Mouse (Mus musculus) embryo, embryonic 10 days (tissue): ENCODE measurements at regions not wholly inside any gene's neighbourhood (a gene's known extent, or its start where the extent isn't known, plus 50 kb on each side); places are given as distances from the start of the nearest gene placed in this dataset.

Source experiments
- DNase-seq: peaks from one replicate; pipeline ENCODE4 v3.0.0-alpha.2; 2015; ENCODE audit warnings: low spot score

DNA sequence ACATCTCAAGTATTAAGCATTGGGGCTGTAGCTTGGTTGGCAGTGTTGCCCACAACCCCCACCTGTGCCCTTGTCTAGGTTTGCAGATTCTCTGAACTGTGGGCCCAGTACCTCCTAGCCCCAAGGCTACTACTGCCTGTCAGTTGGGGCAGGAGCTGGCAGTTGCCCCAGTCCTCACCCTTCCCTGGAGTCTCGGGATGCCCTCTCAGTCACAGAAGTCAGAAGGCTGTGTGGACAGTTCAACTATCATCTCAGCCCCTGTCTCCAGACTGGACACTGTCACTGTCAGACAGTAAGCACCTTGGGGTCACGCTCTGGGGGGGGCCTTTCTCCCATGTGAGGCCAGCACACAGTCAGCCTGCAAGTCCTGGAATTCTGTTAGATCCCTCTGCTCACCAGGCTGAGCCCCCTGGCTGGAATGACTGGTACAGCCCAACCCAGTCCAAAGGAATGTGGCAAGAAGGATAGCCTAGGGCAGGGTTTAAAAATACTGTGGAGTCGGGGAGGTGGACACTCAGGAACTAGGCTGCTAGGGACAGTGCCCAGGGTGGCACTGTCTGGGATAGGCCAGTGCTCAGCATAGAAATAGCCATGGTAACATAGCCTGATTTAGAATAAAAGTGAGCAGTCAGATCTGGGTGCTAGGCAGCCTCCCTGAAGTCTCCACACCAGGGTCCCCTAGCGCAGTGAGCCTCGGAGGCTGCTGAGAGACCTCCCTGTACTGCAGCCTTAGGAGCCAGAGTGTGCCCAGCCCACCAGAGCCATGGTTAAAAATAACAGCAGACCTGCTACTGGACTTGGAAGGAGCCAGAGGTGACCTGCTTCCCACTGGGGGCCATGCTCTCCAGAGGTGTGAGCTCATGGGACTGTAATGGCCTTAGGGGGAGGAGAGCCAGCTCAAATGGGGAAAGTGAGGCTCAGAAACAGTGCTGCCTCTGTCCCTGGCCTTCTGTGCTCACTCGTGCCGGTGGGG, 83.1 kb upstream of the Ptpn1 start:
- no peak for DNase-seq

DNA sequence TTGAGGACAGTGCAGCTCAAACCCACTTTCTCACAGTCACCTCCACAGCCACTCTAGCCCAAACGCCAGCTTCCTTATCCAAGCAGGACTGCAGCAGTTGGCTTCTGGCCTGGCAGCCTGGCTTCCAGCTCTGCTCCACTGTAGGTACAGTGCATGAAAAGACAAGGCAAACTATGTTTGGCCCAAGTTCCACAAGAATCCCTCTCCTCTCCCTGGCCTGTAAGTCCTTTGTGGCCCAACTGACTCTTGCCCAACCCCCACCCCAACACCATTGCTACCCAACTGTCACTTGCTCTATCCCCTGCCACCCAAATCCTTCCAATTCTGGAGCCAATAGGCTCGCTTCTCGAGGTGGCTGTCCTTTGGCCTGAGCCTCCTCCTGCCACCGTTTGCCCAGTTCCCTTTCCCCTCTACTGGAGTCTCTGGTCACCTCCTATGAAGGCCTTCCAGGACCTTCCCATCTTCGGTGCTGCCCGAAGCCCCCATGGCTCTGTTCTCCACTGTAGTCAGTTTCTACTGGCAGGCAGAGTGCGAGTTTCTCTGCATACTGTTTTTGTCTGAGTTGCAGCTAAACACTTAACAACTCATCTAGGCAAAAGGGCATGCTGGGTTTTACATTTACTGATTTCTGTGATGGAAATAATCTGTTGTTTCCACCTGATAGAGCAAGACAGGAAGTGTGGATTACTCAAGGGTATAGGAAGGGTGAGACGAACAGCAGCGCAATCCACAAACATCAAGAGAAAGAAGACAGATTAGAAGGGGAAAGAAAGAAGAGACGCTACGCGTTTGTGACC, 84.4 kb upstream of the Ptpn1 start:
- DNase-seq = no peak

DNA sequence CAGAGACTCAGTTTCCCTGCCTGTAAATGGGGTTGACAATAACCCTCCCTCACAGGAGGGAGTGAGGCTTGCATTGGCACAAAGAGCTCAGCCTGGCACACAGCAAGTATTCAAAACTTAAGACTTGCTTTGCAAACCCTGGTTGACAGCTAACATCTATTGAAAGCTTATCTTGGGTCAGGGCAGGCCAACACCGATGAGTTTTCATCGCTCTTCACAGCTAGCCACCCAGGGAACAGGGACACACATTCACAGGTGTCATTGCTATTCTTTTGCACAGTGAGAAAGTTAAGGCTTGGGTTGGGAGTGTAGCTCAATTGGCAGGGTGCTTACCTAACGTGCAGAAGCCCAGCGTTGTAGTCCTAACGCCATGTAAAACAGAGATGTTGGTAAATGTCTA, 86.5 kb upstream of the Ptpn1 start:
- DNase-seq = no peak

DNA sequence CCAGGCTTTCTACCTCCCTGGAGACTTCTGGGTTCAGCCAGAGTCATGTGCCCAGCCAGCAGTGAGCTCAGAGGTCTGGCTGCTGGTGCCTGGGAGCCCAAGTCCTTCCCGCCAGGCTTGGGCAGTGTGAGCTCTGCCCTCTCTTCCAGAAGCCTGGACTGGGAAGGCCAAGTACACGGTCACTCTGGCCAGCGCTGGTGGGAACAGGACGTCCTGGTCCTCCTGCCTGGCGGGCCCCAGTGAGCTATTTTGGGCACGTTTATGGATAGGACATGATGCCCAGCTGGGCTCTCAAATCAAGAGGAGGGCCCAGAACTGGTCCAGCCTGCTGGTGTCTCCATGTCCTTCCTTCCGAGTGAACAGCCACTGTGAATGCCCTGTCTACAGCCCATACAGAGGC, 87.3 kb upstream of the Ptpn1 start:
- no peak for DNase-seq

DNA sequence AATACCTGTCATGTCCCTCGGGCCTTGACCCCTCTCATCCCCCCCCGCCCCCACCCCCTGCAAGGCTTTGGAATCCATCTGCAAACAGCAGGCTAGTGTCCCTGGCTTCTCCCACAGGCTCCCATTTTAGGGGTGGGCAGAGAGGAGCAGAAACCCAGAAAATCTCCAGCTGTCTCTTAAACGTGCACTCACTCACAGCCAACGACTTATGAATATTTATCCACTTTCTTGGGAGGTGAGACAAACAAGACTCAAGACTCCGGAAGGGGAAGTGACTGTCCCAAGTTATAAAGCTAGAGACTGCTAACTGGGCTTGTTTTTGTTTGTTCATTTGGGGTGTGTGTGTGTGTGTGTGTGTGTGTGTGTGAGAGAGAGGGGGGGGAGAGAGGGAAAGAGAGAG, 87.9 kb upstream of the Ptpn1 start:
- no peak for DNase-seq

DNA sequence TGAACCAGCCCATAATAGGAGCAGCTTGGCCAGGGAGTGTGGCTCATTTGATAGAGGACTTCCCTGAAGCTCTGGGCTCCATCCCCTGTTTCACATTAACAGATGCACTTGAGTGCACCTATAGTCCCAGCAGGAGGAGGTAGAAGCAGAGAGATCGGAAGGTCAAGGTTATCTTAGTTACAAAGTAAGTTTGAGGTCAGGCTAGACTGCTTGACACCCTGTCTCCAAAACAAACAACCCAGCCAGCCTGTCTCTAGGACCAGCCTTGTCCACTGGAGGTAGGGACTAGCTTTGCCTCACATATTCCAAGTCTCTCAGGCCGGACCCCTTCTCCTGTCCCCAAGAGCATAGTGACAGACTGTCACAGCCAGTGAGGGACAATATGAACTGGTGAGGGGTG, 88.9 kb upstream of the Ptpn1 start:
- no peak for DNase-seq

DNA sequence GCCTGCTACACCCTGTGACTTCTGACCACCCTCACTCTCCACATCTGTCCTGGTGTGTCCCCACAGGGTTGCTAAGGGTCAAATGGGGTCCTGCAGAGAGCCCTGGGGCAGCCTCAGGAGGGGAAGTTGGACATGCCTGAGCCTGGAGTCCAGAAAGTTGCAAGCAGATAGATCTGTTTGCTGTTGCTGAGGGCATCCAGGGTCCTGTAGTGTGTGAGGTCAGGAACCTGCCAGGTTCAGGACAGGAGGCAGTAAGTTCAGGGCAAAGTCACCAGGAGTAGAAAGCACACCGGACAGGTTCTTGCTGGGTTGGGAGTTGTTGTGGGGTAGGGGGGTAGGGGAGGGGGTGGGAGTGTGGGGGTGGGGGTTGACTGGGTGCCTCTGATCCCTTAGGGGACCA, 89.4 kb upstream of the Ptpn1 start:
- DNase-seq = no peak

DNA sequence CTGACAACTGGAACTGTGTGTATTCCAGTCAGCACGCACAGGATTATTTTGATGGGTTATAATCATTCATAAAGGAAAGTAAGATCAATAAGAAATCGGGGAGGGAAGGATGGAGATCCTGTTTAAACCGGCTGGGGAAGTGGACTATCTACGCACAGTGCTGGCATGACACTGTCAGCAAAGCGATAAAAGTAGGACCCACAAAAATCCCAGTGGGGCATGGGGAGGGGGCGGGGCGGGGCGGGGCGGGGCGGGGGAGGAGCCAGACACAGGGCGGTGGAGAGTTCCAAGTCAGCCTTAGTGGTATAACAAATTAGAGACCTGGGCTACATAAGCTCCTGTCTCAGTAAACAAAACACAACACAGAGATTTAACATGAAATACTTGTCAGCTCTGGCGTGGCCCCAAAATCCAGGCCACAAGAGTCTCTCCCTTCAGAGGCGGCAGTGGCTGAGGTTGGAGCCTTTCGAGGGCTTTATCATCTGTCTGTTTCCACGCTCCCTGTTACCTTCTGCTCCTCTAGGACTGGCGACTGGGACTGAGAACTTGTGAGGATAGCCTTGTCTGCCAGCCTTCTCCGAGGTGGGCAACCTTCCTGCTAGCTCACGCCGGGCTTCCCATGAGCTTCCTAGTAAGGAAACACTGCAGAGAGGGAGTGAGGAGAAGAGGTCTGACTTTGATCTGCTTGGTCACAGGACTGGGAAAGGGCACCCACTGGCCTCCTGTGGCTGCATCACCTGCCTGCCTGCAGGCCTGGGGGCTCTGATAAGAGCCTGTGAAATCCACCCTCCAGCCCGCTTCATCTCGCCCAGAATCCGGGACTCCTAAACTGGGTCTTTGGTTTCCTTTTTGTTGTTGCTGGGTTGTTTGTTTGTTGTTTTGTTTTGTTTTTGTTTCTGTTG, 90.3 kb upstream of the Ptpn1 start:
- no peak for DNase-seq

DNA sequence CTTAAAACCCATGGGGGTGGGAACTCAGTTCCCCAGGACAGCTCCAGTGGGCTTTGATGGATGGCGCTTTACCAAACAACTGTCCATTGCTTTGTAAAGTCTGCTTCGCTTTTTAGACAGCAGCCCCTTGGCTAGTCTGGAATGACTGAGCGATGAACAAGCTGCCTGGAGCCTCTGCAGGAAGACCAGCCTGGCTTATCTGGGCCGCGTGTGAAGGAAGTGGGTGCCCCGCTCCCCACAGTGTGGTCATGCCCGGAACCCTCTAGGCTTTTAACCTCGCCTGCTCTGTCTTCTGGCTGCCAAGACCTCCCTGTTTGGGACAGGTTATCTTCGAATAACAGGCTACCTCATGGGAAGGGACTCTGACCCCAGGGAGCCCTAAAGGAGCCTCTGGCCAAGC, 91.5 kb upstream of the Ptpn1 start:
- no peak for DNase-seq

DNA sequence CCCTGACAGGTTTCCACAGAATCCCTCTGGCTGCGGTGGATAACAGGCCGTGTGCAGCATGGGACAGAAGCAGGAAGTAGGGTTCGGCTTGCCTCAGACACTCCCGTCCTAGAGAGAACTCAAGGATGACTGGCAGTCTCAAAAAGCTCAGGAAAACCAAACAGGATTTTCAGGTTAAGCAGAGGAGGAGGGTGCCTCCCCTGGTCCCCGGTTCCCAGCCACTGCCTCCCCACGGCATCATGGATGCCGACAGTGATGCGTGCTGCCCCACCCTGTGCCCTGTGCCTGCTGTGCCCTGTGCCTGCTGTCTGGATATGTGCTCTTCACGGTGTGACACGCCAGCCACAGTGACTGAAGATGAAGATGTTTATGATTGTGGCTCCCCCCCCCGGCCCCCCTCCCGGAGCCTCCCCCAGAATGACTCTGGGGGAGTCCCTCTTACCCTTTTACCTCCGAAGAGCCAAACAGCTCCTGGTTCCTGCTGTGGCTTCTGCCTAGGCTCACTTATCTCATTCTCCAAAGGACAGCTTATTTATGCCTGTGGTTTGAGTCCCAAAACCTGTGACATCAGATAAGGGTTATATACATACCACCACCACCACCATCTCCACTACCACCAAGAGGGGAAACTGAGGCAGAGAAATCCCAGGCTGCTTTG, 92.4 kb upstream of the Ptpn1 start:
- no peak for DNase-seq

DNA sequence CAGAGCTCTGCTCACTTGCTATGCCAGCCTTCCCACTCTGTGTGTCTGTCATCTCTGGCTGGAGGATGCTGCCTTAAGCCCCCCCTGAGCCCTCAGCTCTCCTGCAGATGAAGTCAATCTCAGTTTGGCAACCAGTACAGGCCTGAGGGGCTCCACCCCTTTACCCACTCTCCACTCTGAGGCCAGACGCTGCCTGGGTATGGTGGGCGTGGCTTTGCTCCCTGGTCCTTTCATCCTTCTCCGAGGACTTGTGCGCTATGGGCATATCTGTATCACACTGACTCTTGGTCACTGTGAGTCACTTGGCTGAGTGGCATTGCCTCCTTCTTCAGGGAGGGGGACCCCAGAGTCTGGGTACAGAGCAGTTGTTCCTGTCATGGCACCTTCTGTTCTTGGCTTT, 94.3 kb upstream of the Ptpn1 start:
- no peak for DNase-seq

DNA sequence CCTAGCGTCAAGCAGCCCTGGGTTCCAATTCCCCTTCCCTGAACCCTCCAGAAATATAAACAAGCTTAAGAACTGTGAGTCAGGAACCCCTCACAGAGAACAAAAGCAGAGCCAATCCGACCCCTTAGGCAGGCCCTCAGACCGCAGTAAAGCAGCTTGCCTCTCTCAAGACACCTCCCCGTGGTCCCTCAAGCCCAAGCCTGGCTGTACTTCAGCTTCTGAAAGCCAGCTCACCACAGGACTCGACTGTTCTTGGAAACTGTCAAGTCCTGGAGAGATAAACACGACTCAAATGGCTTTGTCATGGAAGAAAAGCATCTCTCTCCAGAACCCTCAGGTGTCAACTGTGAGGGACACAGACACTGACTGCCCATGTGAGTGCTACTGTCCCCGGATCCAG, 95.2 kb upstream of the Ptpn1 start:
- DNase-seq = no peak

DNA sequence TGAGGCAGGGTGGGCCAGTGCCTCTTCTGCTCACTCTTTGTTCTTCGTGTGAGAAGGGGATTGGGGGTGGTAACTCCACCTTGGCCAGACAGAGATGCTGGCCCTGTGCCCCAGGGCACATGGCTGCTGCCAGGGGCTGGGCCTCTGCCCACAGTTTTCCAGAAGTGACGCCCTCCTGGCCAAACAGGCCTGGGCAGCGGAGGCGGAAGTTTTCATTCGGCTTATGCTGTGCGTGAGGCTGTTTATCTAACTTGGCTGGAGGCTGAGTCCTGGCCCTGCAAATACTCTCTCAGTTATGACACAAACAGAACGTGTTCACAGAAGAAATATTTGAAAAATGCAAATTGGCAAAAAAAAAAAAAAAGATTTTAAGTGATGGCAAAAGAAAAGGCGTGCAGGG, 97.3 kb upstream of the Ptpn1 start:
- no peak for DNase-seq

DNA sequence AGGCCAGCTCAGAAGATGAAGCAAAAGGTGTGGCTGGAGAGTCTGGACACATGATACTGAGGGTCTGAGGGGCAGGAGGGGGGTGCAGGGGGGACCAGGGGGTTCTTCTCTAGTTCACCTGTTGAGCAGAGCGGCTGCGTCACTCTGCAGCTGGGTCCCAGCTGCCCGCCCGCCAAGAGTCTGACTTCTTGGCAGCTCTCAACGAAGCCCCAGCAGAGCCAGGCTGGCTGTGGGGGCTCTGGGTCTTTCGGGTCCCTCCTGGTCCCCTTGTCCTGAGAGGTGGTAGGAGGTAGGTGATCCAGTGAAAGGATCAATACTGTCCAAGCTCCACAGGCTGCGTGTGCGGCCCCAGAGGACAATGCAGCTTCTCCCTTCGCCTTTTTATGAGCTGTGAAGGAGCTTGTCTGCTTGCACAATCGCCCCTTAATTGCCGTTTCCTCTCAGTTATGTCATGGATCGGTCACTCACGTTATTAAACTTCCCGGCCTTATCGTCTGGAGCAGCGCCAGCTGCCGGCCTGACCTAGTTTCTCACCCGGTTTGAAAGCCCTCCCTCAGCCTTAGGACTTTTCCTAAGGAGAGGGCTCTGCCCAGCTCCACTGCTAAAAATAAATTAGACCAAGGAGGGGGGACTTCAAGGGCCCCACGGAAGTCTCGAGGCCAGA, 98.4 kb upstream of the Ptpn1 start:
- DNase-seq = peak; percentile 49

DNA sequence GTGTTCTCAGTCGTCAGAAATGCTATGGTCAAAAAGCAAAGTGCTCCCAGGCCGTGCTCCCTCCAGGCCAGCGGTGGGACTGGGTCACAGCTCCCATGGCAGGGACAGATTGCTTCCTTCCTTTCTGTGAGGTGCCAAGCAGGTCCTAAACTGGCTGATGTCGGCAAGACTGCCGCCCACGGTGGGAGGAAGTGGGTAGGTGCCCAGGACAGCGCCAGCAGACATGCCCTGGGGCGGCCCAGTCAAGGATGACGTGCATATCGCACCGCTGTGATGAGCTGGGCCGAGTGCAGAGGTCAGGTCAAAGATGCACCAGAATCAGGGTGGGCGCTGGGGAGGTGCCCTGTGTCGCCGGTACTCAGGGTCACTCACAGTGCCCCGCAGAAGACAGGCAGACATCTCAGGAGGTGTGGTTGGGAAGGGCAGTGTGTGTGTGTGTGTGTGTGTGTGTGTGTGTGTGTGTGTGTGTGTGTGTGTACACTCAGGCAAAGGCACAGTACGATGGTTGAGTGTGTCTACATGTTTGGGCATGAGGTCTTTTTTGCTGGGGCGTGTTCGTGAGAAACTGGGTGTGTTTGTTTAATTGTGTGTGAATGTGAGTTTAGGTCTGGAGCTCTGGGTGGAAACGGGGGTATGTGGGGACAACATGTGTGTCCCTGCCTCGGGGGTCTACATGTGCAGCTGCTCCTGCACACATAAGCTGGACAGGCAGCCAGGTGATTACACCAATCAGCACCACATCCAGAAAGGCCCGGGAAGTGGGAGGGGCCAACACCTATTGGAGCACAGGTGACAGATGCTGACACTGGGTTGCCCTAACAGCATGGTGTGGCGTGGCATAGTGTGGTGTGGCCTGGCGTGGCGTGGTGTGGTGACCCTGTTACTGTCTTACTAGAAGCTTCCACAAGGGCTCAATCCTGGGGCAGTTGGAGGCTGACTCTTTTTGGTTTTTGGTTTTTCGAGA, 100.5 kb upstream of the Ptpn1 start:
- DNase-seq = no peak

DNA sequence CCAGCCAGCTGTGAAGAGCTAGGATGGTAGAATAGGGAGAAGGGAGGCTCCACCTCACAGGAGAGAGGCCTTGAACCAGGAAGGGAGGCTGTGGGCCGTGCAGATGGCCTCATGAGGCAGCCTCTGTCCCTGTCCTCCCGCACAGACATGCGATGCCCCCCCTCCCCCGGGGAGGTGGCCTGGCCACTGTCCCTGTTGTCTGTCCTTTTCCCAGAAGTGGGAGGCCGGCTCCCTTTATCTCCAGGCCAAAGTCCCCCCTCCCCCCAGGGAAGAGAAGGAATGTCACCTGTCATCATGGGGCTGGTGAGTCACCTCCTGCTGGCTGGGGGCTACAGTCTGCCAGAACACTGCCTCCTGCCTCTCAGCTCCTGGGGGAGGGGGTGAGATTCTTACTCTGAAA, 103.6 kb upstream of the Ptpn1 start:
- DNase-seq = no peak

DNA sequence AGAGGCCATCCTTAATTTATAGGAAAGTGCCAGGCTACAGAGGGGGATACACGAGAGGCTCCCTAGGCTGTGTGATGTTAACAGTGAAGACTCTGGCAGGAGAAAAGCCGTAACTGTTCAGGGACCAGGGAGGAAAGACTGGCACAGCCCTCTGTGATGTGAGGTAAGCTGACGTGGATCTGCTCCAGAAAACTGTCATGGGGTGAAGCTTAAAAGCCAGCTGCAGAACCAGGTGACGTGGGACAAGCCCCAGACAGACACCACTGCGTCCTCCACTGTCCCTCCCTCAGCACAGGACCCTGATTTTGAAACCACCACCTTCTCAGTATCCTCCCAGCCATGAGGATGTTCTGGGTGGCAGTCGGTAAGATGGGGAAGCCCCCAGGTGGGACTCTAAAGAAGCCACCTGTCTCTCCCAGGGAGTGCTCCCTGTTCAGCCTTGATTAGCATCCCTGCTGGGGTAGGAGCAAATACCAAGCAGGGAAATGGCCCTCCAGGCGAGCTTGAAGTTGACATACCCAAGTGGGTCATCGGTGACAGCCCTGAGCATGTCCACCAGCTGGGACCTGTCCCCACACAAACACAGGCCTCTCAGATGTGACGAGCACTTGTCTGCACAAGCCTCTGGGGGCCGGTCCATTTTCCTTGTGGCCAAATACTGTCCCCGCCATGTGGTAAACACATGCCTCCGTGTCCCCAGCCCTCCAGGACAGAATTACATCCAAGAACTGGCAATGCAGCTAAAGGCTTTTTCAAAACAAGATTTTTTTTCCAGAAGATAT, 104.7 kb upstream of the Ptpn1 start:
- no peak for DNase-seq

DNA sequence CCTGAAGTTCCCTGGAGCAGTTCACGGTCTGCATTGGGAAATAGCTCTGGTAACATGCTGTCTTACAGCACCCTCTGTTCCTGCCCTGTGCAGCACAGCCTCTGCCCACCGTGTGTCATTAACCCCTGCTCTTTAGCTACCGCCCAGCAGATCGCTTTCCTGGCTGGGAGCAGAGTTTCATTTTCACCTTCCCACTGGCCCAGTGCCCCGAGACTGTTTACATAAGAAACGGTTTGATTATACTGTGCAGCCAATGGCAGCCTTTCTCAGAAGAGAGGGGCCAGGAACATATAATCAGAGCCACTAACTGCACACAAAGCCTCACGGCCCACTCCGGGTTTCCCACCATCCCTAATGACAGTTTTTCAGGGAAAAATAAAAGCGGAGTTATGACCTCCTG, 108.3 kb upstream of the Ptpn1 start:
- peak; percentile 64 for DNase-seq

DNA sequence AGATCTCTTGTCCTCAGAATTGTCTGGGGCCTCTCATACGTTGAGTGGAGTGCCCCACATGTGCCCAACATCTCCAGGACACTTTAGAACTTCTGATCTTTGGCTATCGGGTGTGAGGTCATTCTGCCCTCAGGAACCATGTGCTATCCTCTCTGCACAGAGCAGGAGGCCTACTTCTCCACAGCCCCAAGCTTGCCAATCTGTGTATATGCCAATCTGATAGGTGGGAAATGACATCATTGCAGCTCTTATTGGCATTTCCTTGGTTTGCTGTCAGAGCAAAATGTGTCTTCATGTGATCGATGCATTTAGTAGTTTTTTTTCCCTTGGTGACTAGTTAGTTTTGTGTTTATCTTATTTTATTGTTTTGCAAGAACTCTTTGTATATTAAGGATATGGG, 108.8 kb upstream of the Ptpn1 start:
- DNase-seq = no peak
